Mouse (Mus musculus): ENCODE data around the gene Fam20c.

Gene Fam20c

DNA sequence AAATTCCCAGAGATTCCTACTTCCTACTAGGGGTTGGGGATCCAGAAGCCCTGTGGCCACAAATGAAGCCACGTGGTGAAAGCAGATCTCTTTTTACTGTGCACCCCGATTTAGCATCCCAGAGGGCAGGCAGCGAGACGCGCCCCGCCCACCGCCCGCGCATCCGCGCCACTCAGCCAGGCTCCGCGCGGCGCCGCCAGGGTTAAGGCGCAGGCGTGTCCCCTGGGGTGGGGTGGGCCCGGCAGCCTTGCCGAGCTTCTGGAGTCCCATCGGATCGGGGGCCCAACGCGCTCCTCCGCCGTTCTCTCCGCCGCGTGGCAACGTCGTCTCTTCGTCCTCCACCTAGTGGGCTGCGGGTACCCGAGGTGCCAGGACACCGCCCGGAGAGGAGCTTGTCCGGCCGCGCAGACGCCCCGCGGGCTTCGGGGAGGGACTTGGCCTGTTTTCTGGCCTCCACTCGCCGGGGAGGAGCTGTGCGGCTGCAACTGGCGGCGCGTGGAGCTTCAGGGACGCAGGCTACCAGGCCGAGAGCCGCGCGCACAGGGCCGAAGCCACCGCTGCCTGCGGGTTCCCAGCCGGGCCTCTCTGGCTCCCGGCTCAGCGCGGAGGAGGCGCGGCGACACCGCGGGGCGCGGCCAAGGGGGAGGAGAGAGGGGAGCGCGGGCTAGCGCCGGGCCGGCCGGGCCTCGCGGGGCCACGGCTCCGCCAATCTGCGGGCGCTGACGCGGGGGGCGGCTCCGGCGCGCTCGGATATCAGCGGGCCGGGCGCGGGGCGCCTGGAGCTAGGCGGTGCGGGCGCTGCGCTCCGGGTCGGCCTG lies at the start of gene Fam20c:
Gene Fam20c (plus strand): TSS at position 212 of the 818 bp plus-strand sequence.
- peak; percentile 33 to 52 for DNase-seq

DNA sequence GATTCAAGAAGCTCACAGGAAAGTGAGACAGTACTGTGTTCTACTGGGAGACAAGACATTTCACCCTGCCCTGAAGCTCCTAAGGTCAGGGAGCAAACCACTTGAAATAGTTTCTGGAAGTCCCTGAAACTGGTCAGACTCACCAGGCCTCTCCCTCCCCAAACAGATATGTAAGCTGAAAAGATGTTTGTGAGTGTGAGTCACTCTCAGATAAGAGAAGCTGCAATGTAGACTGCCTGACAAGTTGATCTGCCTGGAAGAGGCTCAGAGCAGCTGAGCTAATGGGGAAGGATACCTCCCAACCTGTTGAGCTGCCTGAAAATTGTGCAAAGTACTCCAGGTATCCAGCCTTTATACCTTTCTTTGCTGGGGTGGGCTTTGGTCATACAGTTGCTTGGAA lies 46.9 kb upstream of the Fam20c start:
- DNase-seq = no peak

DNA sequence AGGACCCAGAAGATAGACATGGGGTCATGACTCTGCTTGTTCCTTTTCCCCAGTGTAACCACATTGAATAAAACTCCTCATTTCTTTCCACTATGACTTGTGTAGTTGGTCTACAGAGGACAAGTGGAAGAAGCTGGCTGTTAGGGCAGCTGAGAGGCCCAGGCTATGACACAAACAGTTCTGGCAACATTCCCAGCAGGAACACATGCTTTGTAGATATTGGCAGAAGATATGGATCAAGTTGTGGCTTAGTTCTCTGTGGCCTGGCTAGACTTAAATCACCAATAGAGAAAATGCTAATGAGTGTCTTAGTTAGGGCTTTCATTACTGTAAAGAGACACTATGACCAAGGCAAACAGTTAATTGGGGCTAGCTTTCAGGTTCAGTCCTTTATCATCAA lies 45.7 kb upstream of the Fam20c start:
- DNase-seq = no peak

DNA sequence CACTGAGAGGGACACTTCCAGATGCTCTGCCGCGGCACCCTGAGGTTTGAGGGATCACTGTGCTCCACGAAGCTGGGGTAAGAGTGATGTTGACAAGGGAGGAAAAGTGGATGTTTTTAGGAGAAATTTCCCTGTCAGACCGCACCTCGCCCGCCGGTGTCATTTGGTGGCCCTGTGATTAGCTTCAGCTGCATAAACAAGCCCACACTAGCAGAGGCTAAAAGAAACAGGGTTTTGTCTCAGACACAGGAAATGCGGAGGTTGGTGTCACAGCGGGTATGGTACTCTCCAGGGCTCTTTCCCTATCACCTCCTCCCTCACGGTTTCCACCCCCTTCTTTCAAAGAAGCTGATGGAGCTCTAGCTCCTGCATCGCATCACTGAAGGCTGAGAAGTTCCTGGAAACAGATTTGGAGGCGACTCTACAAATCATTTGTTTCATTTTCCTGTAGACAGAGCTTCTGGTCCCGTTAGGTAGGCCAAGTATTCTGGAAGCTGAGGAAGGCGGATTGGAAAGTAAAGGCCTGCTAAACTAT lies 38.7 kb upstream of the Fam20c start:
- DNase-seq = no peak

DNA sequence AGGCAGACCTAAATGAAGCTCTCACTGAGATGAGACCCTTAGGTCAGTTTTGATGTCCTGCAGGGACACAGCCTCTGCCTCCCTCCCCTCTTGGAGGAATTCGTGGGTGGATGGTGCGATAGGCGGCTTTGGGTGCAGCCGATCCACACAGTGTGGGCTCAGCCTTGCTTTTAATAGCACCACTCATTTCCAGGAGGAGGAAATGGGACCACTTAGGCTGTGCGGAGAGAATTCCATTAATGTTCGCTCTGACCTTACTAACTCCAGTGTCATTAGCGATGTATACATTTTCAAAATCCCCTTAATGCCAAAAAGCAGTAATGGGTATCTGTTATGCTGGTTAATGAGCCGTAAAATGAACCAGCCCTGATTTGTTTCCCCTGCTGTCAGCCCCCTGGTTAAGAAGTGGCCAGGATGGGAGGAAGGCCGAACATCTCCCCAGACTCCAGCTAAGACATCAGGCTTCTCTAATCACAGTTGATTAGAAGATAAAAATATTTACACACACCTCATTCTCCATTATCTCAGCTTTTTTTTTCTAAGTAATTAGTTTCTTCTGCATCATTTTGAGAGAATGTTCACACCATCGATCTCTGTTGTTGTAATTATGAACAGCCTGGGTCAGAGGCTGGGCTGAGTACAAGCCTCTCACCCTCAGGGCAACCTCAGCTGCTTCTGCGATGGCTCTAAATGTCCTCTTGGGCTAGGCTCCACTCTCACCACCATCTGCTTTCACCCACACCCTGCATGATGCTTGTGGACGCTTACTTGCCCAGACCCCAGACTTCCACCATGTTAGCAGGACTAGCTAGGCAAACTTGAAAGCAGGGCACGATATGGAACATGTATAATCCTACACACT lies 33.8 kb upstream of the Fam20c start:
- DNase-seq = no peak

DNA sequence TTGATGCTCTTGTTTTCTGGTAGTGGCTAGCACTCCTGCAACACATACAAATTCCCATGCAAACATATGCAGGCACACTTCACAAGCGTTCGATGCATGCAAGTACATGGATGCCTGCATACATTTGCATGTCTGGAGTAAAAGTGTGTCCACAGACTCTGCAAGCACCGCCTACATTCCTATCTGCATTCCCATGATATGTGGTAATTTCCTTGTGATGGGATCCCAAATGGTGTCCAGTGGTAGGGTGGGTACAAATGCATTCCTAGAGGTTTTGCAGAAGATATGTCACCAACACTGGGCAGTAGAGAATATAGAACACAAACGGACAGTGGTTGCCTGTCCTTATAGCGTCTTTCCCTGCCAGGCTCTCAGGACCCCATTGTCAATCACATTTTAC lies 29.9 kb upstream of the Fam20c start:
- DNase-seq = no peak

DNA sequence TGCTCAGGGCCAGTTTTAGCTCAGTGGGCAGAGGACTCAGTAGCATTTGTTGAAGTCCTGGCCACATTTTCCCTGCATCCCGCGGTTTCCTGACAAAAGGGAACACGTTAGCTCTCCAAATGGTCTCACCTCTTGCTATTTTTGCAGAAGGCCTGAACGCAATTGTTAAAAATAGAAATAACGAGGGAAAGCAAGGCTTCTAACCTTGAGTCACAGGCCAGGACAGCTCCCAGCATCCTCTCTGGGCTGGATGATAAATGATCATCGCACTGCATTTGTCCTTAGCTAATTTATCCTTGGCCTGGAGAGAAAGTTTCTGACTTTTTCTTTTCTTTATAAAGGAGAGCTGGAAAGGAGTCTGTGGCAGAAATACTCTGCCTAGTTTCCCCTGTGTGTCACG lies 29.2 kb upstream of the Fam20c start:
- no peak for DNase-seq

DNA sequence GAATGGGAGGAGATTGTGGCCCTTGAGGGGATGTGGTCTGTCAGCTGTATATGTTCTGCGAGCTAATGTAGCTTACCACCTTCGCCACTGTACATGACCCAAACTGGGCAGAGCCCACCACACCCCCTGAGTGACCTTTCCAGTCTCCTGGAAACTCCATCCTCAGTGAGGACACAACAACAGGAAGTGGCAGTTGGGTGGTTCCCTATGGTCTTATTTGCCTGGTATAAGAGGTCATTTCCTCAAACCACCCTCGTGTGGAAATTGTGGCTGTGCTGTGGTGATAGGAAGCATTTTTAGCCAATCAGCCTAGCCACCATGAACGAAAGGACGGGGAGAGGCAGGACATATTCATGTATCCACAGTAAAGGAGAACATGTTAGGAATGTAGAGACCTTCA lies 23.5 kb upstream of the Fam20c start:
- no peak for DNase-seq

DNA sequence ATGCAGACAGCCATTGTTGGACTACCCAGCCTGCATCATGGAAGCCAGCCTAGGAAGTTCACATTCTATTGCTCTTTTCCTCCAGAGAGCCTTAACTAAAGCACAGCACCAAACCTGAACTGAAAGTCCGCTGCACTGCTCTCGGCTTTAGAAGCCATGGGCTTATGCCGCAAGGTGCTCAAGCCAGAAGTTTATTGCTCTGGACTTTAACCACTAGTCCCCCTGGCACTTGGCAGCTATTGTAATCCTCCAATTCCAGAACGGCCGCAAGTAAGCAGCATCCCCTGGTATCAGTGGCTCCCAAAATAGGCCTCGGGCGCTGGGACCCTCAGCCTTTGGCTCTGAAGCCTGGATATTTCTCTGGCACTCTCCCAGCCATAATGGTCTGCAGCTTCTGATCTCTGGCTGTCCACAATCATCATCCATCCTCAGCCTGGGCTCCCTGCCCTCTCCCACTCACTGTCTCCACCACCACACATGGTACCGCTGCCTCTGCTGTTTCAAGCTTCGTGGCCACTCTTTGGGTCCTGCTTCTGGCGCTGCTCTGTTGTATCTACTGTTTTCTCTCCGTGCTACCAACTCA lies 20.9 kb upstream of the Fam20c start:
- no peak for DNase-seq

DNA sequence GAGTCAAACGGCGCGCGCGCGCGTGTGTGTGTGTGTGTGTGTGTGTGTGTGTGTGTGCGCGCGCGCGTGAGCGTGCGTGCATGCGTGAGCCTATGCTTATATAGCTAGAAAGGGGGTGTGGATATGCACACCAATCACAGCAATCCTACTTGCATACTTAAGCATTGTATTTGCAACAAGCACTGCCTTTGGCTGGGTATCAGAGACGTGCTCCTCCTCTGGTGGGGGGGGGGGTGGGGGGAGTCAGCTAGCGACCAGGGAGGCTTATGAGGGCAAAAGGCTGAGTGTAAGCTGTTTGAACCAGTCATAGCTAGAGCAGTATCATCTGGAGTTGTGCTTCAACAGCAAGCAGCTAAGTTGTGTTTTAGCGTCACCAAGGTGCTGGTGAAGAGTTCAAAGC lies 20.3 kb upstream of the Fam20c start:
- no peak for DNase-seq

DNA sequence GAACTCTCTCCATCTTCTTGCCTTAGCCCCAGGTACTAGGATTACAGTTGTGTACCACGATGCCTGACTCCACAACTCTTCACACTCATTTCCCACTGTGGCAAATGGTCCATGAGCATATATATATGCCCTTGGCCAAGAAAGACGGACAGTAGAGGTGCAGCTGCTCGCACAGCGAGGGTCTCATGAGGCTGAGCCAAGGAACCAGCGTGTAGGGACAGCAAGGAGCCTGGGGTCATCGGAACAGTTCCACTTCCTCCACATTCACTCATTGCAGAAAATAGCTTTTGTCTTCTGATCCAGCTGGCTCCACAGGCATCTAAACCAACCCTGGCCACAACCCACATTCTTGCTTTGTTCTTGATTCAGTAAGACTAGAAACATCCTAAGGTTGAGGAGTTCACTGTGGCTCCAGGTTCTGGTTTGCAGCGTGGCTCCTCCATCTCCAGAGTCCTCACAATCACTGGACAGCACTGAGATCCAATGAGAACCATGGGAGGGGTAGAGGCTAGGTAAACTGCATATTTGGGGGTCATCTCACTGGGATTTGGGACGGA lies 19.0 kb upstream of the Fam20c start:
- no peak for DNase-seq

DNA sequence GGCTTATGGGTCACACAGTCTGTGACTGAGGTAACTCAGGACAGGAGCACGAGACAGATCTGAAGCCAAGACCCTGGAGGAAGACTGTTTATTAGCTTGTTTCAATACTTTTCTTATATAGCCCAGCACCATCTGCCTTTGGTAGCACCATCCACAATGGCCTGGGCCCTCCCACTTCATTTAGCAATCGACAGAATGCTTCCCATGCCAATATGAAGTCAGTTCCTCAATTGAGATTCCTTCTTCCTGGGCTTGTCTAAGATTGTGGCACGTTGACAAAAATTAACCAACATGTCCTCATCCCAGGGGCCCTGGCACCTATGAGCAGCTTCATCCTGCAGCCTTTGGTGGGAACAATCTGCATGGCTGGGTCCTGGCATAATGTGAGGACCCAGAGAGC lies 14.2 kb upstream of the Fam20c start:
- no peak for DNase-seq

DNA sequence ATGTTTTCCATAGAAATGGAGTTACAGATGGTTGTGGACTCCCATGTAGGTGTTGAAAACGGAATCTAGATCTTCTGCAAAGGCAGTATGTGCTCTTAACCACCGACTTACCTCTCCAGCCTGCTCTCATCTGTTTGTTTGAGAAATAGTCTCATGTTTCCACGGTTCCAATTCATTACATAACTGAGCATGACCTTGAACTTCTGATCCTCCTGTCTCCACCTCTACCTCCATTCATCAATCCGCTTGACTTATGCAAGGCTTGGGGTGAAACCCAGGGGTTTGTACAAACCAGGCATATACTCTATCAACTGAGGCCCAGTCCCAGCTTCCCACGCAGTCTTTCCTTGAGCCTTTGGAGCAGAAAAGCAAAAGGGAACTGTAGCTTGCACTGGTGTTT lies 12.8 kb upstream of the Fam20c start:
- no peak for DNase-seq

DNA sequence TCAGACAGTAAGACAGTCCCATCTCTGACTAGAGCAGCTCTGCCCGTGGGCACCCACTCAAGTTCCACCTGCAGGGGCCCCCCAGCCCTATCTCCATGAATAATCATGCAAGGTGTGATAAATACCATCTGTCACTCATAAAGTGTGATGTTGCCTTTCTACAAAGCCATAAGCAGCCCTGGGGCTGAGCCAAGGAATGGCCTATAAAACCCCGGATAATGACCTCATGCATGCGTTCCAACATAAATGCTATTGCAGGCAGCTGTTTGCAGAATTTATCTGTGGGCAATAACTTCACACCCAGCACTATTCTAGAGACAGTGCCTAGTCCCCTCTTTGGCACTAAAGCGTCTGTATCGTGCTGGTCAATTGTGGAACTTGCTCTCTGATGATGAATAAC lies 12.0 kb upstream of the Fam20c start:
- DNase-seq = no peak

DNA sequence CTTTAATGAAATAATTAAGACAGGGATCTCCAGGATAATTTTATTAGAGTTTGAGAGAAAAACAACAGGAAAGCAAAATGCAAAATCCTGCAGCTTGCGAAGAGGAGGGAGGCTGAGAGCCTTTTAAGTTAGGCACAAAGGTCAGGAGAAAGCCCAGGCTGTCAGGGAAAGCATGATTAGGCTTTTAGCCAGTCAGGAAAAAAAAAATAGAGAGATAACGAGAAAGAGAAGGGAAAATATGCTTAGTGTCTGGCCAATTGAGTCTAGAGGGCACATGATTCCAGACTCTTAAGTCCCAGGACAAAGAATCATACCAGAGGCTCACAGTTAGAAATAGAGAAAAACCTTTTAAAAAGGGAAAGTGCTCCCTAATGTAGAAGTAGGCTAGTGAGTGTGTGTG lies 10.7 kb upstream of the Fam20c start:
- DNase-seq = no peak

DNA sequence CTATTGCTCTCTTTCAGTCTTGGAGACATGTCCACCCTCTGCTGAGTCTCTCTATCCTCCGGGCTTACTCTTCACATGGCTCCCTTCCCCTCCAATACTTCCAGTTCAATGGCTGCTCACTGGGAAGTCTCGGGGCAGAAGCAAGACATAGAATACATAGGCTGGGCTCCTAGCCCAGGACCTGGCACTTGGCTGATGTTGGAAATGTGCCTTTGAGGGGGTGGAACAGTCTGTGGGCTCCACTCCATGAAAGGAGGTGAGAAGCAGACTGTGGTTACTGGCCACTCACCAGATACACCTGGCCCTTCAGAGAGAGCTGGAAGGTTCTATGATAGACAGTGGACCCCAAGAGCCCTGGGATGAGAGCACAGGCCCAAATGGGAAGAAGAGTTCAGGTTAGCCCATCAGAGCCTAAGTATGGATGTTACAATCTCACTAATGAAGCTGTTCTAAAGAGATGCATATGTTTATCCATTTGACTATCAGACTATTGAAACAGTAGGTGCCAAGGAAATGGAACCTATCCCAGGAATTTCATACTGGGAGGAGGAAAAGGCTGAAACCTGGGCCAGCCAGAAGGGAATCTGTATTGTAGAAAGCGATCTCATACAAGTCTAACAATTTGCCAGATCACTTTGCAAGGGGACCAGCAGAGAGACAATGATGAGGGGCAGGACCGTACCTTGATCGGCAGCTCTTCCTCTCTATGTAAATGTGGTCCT lies 8.8 kb upstream of the Fam20c start:
- peak; percentile 70 to 74 for DNase-seq

DNA sequence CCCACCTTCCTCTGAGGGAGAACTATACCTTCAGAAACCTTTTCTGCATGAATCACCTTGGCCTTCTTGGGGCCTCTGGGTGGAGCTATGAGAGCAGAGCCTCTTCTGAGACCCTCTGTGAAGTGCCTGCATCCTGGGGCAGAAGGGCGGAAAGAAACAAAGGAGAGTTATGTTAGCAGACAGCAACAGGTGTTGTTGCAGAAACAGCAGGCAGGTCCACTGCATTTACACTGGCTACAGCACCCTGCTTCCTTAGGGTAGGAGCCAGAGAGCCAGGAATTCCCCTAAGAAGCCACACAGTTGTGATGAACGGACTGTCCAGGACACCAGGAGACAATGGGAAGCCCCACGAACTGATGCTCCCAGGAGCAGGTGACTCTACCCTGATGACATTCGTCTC lies 1.0 kb upstream of the Fam20c start:
- no peak for DNase-seq

DNA sequence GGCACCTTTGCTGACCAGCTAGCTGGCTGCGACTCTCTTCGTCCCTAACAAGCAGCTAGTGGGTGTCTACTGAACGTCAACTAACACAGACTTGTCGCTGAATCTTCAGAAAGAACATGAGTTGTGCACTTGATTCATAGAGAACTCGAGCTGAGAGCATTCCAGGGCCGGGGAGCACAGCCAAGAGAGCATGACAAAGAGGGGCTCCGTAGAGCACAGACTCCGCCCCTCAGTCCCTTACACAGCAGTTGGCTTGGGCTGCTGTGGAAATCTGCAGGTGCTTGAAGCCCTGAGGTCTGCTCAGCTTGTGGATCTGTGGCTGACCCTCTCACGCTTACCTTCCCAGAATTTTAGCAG lies 390 bp upstream of the Fam20c start:
- no peak for DNase-seq

DNA sequence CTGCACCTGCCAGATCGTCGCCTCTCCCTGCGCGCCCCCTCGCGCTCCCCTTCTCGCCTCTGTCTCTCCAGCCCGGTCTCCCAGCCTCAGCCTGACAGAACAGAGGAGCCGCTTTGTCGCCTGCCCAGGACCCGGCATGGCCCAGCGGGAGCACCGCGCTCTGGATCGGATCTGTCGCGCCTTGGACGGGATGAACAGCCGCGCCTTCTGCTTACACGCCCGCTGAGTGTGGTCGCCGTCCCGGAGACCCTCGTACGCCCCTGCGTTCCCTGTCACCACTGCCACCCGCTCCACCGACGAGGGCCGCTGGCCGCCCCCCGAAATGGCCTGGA lies 773 bp downstream of the Fam20c start:
- no peak for DNase-seq

DNA sequence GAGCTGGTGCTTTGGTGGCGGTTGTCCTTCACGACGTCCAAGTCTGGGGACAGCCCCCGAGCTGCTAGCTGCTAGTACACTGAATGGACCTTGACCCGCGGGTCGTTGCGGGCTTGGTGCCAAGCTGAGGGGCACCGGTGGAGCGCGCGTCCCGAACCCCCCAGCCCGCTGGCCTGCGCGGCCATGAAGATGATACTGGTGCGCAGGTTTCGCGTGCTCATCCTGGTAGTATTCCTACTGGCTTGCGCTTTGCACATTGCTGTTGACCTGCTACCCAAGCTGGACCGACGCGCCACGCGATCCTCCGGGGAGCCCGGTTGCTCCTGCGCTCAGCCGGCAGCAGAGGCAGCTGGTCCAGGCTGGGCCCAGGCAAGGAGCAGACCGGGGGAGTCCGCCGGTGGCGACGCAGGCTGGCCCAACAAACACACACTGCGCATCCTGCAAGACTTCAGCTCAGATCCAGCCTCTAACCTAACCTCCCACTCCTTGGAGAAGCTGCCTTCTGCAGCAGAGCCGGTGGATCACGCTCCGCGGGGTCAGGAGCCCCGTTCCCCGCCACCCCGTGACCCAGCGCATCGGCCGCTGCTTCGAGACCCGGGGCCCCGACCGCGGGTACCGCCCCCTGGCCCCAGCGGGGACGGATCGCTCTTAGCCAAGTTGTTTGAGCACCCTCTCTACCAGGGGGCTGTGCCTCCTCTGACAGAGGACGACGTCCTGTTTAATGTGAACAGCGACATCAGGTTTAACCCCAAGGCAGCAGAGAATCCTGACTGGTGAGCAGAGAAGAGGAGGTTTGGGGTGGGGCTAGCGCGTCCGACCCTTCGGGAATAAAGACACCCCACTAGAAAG lies 1.4 kb downstream of the Fam20c start:
- peak in 1 of 2 experiments; percentile 18 for DNase-seq

DNA sequence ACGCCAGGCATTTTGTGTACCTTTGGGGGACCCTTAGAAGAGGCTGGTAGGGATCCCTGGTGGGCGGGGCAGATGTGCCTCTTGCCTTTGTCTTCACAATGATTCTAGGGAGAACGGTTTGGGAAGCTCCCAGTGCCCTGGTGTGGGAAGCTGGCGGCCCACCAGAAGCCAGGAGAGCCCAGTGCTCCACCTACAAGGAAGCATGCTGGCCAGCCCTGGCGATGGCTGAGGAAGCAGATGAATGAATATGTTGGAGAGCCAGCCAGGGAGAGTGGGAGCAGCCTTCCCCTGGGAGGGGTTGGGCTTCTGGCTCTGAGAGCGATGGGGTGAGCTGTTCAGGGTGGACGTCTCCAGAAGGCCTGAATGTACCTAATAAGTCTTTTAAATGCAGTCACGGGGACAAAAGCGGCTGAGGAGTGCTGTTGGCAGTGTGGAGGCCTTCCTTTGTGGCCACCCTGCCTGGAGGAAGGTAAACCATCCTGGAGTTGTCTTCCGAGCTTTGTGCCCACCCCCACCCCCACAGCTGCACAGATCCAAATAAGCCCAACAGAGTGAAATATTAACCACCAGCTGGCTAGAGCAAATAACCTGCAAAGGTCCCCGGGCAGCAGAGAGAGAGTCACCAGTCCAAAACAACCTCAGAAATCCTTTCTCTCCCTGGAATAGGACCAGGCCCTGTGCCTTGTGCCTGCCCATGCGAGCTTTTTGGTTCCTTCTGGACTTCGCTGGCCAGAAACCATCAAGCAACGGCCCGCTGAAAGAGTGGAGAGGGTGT lies 2.2 kb downstream of the Fam20c start:
- peak; percentile 34 to 45 for DNase-seq
